17 mouse cellular contexts compared by ENCODE assay signal in the genomic region with DNA sequence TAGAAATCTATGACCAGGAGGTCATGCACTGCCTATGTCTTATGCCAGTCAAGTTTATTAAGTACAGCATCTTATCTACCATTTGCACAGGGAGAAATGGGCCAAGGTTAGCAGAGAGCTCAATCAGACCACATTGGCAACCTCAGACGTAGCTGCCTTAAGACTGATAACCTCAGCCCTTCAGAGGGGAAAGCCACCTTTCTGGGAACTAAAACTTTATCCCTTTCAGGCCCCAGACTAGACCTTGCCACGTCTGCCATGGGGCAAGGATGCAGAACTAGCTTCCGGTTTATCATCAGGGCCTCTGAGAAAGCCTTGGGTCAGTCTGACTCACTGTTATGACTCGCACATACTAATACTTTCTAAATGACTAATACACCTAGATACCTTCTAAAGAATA.
DNase-seq lines count a peak whose midpoint lies in the region.
"Had no signal": no experiment of that assay in that cellular context is flagged by ENCODE, and none has a peak within 500 bp of the region (broad histone marks: within the 10 kb centered on the region; RNA-seq: fewer than 3 reads in every experiment).

No protein-coding gene starts in this region.

- peak; percentile 50 to 83 for DNase-seq in adrenal gland, adult (ENCODE audit: inconsistent age in 2 of 2, low spot score in 1 of 2)
- DNase-seq in adrenal gland, postnatal 25 days, result no peak
- DNase-seq in adrenal gland, postnatal 14 days, result peak; percentile 32
- no peak for DNase-seq in adrenal gland, postnatal 10 days
- DNase-seq in fibroblast of lung, adult 2 months (ENCODE audit: low read depth), result peak; percentile 8
- no peak for DNase-seq in testis, postnatal 14 days (ENCODE audit: low spot score)
- DNase-seq: cerebellum, adult 11-12 months; cerebellum, adult 8-10 months; cerebellum, postnatal 10 days; cerebellum, postnatal 36 days; embryo, embryonic 11 days; gastrocnemius, postnatal 10 days; heart, adult 18-20 months; heart, postnatal 10 days; heart, postnatal 36 days; kidney, adult 11 months; kidney, adult 8-10 months had no signal

Comparison
In these comparisons a context has a peak if more than half of its experiments do, and no peak if none do; other contexts are left out.
1. DNase-seq: peak in adrenal gland, adult (2 of 2), adrenal gland, postnatal 14 days (single experiment) and fibroblast of lung, adult 2 months (single experiment); none in adrenal gland, postnatal 25 days (single experiment), adrenal gland, postnatal 10 days (single experiment) and testis, postnatal 14 days (single experiment).